Mouse (Mus musculus) liver, adult 2 months (tissue): ENCODE measurements around the gene Rap1gap. TPM values are rescaled to one million over a fixed set of nuclear protein-coding genes. Genes with fewer than 3 reads are reported as not detected.

Source experiments
- DNase-seq: peaks from one replicate; pipeline ENCODE4 v3.0.0-alpha.2; 2011; ENCODE audit warnings: low read depth, low spot score; ENCODE audit errors: extremely low read depth
- H3K27ac ChIP-seq: fragments of 200-500 bp; replicated peaks from 2 replicates; pipeline ENCODE4 v1.5.1; 2012; ENCODE audit warnings: low read depth, mild to moderate bottlenecking, control low read depth, inconsistent platforms, low read length; ENCODE audit not compliant: insufficient read depth
- H3K27me3 ChIP-seq: fragments of 200-500 bp; 2 replicates; pipeline ENCODE4 v1.6.1; 2012; ENCODE audit warnings: mild to moderate bottlenecking, moderate library complexity, low read length, inconsistent platforms; ENCODE audit not compliant: control insufficient read depth, insufficient read depth
- H3K36me3 ChIP-seq: fragments of 200-500 bp; 2 replicates; pipeline ENCODE4 v1.6.1; 2012; ENCODE audit warnings: low read length, inconsistent platforms; ENCODE audit not compliant: control insufficient read depth, insufficient read depth
- H3K4me1 ChIP-seq: fragments of 200-500 bp; 2 replicates; pipeline ENCODE4 v1.6.1; 2011; ENCODE audit warnings: low read length; ENCODE audit not compliant: control insufficient read depth, insufficient read depth
- H3K4me3 ChIP-seq: fragments of 200-500 bp; 2 replicates; pipeline ENCODE4 v1.5.1; 2011; ENCODE audit warnings: low read depth, mild to moderate bottlenecking, control low read depth, low read length, moderate library complexity; ENCODE audit not compliant: insufficient read depth
- H3K79me2 ChIP-seq: fragments of 200-500 bp; 2 replicates; pipeline ENCODE4 v1.6.1; 2012; ENCODE audit warnings: inconsistent platforms, mild to moderate bottlenecking, low read length, moderate library complexity; ENCODE audit not compliant: control insufficient read depth, insufficient read depth
- H3K9ac ChIP-seq: fragments of 200-500 bp; 2 replicates; pipeline ENCODE4 v1.6.1; 2012; ENCODE audit warnings: low read depth, mild to moderate bottlenecking, control low read depth, inconsistent platforms, low read length
- CTCF ChIP-seq: fragments of 200-500 bp; IDR thresholded peaks from 2 replicates; pipeline ENCODE4 v1.5.1; 2011; ENCODE audit warnings: low read depth, low read length, control low read depth
- POLR2A ChIP-seq: fragments of 200-500 bp; IDR thresholded peaks from 2 replicates; pipeline ENCODE4 v1.6.1; 2011; ENCODE audit warnings: low read length, control low read depth; ENCODE audit not compliant: insufficient read depth; ENCODE audit errors: extremely low read depth
- WGBS: fragments of 180-500 bp; shearing (Covaris S2); methylation state at CpG from one replicate; pipeline ENCODE4 v1.1.7; 2018; 5-methylcytosine and 5-hydroxymethylcytosine counted together
- polyA plus RNA-seq: library from polyadenylated mRNA; depleted of rRNA; stranded (reverse); fragments of >200 nt; gene quantifications from 2 replicates; pipeline ENCODE4 v1.2.3, GENCODE M21; 2012
- total RNA-seq: library from RNA; depleted of rRNA; stranded (reverse); fragments of >200 nt; gene quantifications from 2 replicates; pipeline ENCODE4 v1.2.3, GENCODE M21; 2014

Rap1gap gene
- total and polyA plus RNA-seq, 2 experiments, result 2.9 to 11.5 TPM

DNA sequence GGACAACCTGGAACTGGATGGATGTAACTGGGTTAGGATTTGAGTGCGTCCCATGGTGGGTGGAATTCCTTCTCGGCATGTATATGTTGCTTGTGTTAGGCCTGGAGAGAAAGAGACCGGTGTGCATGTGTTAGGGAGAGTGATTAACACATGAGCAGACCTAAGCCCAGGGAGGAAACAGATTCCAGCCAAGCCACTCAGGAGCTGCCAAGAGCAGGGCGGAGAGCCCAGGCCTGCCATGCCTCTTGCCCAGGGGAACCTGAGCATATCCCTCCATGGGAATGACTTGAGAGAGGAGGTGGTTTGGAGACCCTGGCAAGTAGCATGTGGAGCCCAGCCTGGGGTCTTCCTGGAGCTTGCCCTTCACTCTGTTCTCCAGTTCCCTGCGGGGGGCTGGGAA, 13.4 kb downstream of the Rap1gap start:
- no peak for DNase-seq
- H3K27me3 ChIP-seq, result peaks cover 5% of the 10 kb centered on the region; the same call in 1 of the 2 replicates
- no peak overlapping the region for H3K4me3 ChIP-seq
- TF ChIP-seq POLR2A, result no peak
- no peak for TF ChIP-seq CTCF
- H3K79me2 ChIP-seq, result no peaks in the 10 kb centered on the region
- no peaks in the 10 kb centered on the region for H3K36me3 ChIP-seq
- 79% methylated on average over 5 of the region's 5 CpGs for WGBS
- H3K4me1 ChIP-seq, result no peaks in the 10 kb centered on the region
- no peak overlapping the region for H3K9ac ChIP-seq
- no peak overlapping the region for H3K27ac ChIP-seq

GRCm38 (mm10) chr4:137678568-137678967, 14.0 kb downstream of the Rap1gap start:
- TF ChIP-seq CTCF (no peak), POLR2A (no peak)
- Histone ChIP-seq H3K27me3 (peaks cover 5% of the 10 kb centered on the region; the same call in 1 of the 2 replicates), H3K27ac (no peak overlapping the region), H3K79me2 (no peaks in the 10 kb centered on the region), H3K9ac (no peak overlapping the region), H3K36me3 (no peaks in the 10 kb centered on the region), H3K4me1 (no peaks in the 10 kb centered on the region), H3K4me3 (no peak overlapping the region)
- 80% methylated on average over 9 of the region's 9 CpGs for WGBS
- DNase-seq, result no peak

- no peak for DNase-seq
- Histone ChIP-seq H3K36me3 (no peaks in the 10 kb centered on the region), H3K4me1 (no peaks in the 10 kb centered on the region), H3K4me3 (no peak overlapping the region), H3K79me2 (no peaks in the 10 kb centered on the region), H3K27me3 (peaks cover 5% of the 10 kb centered on the region; the same call in 1 of the 2 replicates), H3K9ac (no peak overlapping the region), H3K27ac (no peak overlapping the region)
- WGBS, result 88% methylated on average over 2 of the region's 2 CpGs
- TF ChIP-seq CTCF (no peak), POLR2A (no peak)
Measured at GRCm38 (mm10) chr4:137679979-137680550, 15.5 kb downstream of the Rap1gap start.

- TF ChIP-seq POLR2A (no peak), CTCF (no peak)
- 68% methylated on average over 7 of the region's 7 CpGs for WGBS
Measured at GRCm38 (mm10) chr4:137680721-137681120, 16.2 kb downstream of the Rap1gap start.

GRCm38 (mm10) chr4:137681408-137682104, 17.0 kb downstream of the Rap1gap start:
- H3K27ac ChIP-seq, result no peak overlapping the region
- H3K27me3 ChIP-seq, result peaks cover 5% of the 10 kb centered on the region; the same call in 1 of the 2 replicates

More at GRCm38 (mm10) chr4:137680721-137681120, 16.2 kb downstream of the Rap1gap start:
- H3K4me3 ChIP-seq, result no peak overlapping the region
- H3K4me1 ChIP-seq, result no peaks in the 10 kb centered on the region
- no peaks in the 10 kb centered on the region for H3K36me3 ChIP-seq
- H3K9ac ChIP-seq, result no peak overlapping the region
- H3K27me3 ChIP-seq, result peaks cover 5% of the 10 kb centered on the region; the same call in 1 of the 2 replicates
- no peaks in the 10 kb centered on the region for H3K79me2 ChIP-seq
- no peak overlapping the region for H3K27ac ChIP-seq
- DNase-seq, result no peak

More at GRCm38 (mm10) chr4:137681408-137682104, 17.0 kb downstream of the Rap1gap start:
- Histone ChIP-seq H3K4me3 (peak overlapping the region; percentile 43; the same call in 1 of the 2 replicates), H3K4me1 (no peaks in the 10 kb centered on the region), H3K9ac (no peak overlapping the region), H3K79me2 (no peaks in the 10 kb centered on the region), H3K36me3 (no peaks in the 10 kb centered on the region)
- 5% methylated on average over 49 of the region's 52 CpGs for WGBS
- DNase-seq, result no peak
- TF ChIP-seq POLR2A (no peak), CTCF (no peak)
